Mouse (Mus musculus) bone marrow, adult 2 months (tissue): ENCODE measurements around the gene Ikzf2.

ENCODE experiments used
- CTCF ChIP-seq: fragments of 200-500 bp; IDR thresholded peaks from 2 replicates; pipeline ENCODE4 v1.5.1; 2011; ENCODE audit warnings: low read length, control low read depth; ENCODE audit not compliant: control insufficient read depth, insufficient read depth
- POLR2A ChIP-seq: fragments of 200-500 bp; IDR thresholded peaks from 2 replicates; pipeline ENCODE4 v1.6.1; 2011; ENCODE audit warnings: low read depth, mild to moderate bottlenecking, control low read depth, low read length, borderline replicate concordance; ENCODE audit not compliant: control insufficient read depth

- TF ChIP-seq CTCF, result no peak
- no peak for TF ChIP-seq POLR2A
Observed at GRCm38 (mm10) chr1:69507513-69507912, 179.5 kb downstream of the Ikzf2 start.
